Mouse (Mus musculus) bone marrow macrophage, adult 2 months (primary cell): ENCODE measurements around the gene Nr5a2.

Experiments used
- CTCF ChIP-seq: IDR thresholded peaks from 2 replicates; pipeline ENCODE4 v1.5.1; 2012; ENCODE audit warnings: low read depth, mild to moderate bottlenecking, low read length, moderate library complexity
- POLR2A ChIP-seq: IDR thresholded peaks from 2 replicates; pipeline ENCODE4 v1.6.1; 2012; ENCODE audit warnings: mild to moderate bottlenecking, low read depth, low read length, borderline replicate concordance

GRCm38 (mm10) chr1:136934051-136934450 is 26.2 kb downstream of the Nr5a2 start:
- no peak for TF ChIP-seq CTCF
- no peak for TF ChIP-seq POLR2A
